Mouse (Mus musculus) thymus, postnatal 0 days (tissue): ENCODE measurements around the gene H2-T23. TPM values are rescaled to one million over a fixed set of nuclear protein-coding genes. Genes with fewer than 3 reads are reported as not detected.
A peak's percentile ranks its signal among the peaks of the same experiment; 100 is the strongest.
"Not testable (repeated sequence)": the region's sequence is repeated elsewhere in the genome, so short reads cannot be mapped to it uniquely, and the experiment has no call there.

Source experiments
- DNase-seq: peaks from one replicate; pipeline ENCODE4 v3.0.0-alpha.2; 2015; ENCODE audit warnings: low spot score
- polyA plus RNA-seq: library from polyadenylated mRNA; unstranded; fragments of >200 nt; fragmentation: Nextera tagmentation; extraction: Ambion mirVana; gene quantifications from 2 replicates; pipeline ENCODE4 v1.2.1, GENCODE M21; 2015

Gene H2-T23
- 136 and 163 TPM in 2 replicates for polyA plus RNA-seq

DNA sequence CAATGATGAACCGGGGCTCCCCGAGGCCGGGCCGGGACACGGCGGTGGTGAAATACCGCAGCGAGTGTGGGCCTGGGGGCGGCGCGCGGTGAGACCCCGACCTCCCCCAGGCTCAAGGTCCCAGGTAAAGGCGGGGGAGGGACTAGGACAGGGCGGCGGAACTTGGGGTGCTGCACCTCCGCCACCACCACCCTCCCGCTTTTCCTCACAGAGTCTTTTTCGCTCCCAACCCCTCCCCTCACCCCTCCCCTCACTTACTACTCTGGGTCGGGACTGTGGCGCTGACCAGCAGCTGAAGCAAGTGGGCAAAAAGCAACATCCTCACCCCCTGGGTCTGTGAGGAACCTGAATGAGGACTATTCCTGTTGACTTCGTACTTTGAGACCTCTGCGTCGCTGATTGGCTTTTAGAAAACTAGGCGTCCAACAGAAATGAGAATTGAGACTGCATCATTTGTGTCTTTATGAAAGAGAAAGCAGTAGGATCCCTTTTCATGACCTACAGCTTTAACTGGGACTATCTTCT is at the start of gene H2-T23:
TSS of gene H2-T23 (minus strand) at position 505 of the 525 bp plus-strand sequence.
- DNase-seq = peak; percentile 83

DNA sequence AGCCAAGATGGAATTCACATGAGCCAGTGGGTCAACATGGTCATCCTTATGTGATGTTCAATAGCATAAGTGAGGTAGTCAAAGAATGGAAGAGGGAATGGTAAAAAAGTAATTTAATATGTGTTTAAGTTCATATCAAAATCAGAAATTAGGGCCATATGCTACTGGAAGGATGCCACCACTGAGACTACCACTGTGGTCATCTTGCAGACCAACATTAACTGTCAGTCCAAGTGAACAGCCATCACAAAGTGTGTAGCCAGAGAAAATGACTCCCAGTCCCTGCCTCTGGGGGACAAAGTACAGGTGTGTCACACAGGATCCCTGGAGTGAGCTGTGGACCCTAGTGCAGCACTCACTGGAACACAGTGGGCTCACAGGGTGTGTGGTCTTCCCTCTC is 49.2 kb upstream of the H2-T23 start:
- not testable (repeated sequence) for DNase-seq

DNA sequence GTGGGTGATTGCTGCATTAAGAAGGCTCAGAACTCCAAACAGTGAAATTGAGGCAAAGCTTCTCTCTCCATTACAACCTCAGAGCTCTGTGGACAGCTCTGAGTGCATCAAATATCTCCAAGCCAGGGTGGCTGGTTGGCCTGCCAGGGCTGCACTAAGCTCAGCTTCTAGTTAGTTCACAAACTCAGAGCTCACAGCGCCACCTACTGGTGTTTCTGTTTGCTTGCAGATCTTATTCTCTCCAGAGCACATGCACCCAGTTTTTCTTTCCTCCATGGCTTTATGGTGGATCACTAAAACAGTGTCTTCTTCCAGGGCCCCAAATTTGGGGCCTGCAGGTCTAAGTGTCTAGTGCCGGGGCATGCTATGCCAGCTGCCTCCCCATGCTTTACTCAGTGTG is 28.2 kb upstream of the H2-T23 start:
- peak; percentile 87 for DNase-seq

DNA sequence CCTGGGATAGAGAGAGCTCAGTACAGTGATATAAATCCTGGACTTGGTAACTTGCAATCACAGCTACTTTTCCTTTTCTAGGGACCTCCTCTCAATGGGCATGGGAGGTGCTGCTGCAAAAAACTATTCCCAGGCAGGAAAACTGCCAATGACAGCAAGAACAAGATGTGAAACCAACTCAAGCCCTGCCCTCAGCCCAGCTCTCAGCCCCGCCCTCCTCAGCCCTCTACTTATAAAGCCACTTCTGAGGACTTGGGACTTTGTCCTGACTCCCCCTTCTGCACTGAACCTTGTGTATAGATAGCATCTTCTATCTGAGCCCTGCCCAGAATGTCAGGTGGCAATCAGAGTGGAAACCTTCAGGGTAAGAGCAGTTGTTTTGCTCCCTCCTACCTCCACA is 25.7 kb upstream of the H2-T23 start, which contains the start of gene Gm11127:
TSS of gene Gm11127 (minus strand) at position 10 of the 400 bp plus-strand sequence.
- not testable (repeated sequence) for DNase-seq

- not testable (repeated sequence) for DNase-seq
Measured at GRCm38 (mm10) chr17:36057927-36058326, 25.3 kb upstream of the H2-T23 start.

DNA sequence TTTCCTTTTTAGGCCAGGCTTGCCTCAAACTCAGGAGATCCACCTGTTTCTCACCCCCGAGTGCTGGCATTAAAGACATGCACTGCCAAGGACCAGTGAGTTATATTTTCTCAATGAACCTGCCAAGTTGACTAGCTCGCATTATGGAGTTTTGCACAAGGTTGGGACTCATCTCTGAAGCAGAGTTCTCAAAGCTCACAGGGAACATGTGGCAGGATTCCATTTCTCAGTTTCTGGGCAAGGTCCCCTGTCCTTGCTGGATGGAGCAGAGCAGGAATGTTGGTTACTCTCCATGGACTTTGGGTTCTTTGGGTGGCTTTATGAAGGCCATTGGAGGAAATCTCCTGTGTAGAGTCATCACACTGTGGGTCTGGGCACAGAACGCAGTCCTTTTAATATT is 10.6 kb upstream of the H2-T23 start:
- DNase-seq = no peak

- DNase-seq = peak; percentile 95
Measured at GRCm38 (mm10) chr17:36042610-36043169, 10.0 kb upstream of the H2-T23 start, which contains the start of the genes H2-T22 and Gm6034. H2-T22 (minus strand) TSS chr17:36042747. Gm6034 (plus strand) TSS chr17:36042961.

GRCm38 (mm10) chr17:36042055-36042454 is 9.4 kb upstream of the H2-T23 start:
- not testable (repeated sequence) for DNase-seq

DNA sequence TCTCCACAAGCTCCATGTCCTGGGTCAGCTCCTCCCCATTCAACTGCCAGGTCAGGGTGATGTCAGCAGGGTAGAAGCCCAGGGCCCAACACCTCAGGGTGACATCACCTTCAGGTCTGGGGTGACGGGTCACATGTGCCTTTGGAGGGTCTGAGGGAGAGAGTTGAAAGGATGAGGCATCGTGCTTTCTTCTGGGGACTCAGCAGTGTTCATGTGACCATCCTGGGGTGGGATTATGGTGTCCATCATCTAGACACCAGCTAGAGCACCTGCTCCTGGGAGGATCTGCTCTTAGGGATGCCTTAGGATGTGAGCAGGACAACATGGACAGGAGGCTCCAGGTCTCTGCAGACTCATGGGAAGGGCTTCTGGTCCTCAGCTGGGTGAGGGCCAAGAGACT is 7.9 kb upstream of the H2-T23 start:
- DNase-seq = not testable (repeated sequence)

DNA sequence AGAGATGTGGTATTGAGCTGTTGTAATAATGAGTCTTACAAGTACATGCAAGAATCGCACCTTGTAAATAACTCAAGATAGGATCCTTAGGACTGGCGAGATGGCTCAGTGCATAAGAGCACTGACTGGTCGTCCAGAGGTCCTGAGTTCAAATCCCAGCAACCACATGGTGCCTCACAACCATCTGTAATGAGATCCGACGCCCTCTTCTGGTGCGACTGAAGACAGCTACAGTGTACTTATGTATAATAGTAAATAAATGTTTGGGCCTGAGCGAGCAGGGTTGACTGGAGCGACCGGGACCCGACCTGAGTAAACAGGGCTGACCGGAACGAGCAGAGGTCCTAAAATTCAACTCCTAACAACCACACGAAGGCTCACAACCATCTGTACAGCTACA is 3.5 kb upstream of the H2-T23 start:
- not testable (repeated sequence) for DNase-seq

GRCm38 (mm10) chr17:36035010-36035638 is 2.5 kb upstream of the H2-T23 start:
- peak; percentile 65 for DNase-seq

GRCm38 (mm10) chr17:36034524-36034923 is 1.9 kb upstream of the H2-T23 start:
- not testable (repeated sequence) for DNase-seq

DNA sequence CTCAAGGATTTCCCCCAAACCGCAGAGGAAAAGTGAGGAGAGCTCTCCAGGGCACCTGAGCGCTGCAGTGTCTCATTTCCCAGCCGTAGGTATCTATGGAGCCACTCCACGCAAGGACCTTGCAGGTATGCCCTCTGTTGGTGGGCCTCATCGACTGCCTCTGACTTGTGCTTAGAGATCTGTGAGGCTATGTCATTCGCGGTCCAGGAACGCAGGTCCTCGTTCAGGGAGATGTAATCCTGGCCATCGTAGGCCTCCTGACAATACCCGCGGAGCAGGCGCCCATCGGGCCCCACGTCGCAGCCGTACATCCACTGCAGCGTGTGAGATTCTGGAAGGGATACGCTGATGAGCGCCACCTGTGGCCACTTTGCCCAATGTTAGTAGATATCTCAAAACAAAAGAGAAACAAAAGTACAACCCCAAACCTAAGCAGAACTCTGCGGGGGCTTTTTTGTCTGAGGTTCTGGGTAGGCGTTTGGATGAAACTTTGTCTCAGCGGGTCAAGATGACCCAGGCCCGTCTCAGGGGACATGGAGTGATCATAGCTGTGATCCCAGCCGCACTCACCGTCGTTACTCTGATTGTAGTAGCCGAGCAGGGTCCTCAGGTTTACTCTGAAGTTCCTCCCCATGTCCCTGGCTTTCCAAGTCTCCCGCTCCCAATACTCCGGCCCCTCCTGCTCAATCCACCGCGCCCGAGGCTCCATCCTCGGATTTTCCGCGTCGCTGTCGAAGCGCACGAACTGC is 898 bp downstream of the H2-T23 start:
- DNase-seq = peak; percentile 55

GRCm38 (mm10) chr17:36030703-36031582 is 1.7 kb downstream of the H2-T23 start:
- DNase-seq = not testable (repeated sequence)

DNA sequence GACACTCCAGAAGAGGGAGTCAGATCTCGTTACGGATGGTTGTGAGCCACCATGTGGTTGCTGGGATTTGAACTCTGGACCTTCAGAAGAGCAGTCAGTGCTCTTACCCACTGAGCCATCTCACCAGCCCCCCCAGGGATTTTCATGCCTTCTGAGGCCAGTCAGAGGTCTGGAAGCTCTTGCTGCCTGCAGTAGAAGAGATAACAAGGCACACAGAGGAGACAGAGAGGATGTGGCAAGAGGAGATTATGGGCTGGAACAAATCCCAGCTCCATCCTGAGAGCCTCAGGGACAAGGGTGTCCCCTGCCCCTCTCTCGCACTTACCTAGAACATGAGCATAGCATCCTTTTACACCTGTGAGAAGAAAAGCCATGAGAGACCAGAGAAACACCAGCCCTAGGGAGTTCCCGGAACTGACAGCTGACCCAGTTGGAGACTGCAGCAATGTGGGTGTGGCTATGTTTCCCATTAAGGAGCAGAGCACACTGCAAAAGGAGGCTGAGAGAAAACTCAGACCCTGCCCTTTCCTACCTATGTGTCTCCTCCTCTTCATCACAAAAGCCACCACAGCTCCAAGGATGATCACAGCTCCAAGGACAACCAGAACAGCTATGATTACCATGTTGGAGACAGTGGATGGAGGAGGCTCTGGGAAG is 2.5 kb downstream of the H2-T23 start:
- not testable (repeated sequence) for DNase-seq

GRCm38 (mm10) chr17:36028879-36029619 is 3.6 kb downstream of the H2-T23 start:
- DNase-seq = no peak

DNA sequence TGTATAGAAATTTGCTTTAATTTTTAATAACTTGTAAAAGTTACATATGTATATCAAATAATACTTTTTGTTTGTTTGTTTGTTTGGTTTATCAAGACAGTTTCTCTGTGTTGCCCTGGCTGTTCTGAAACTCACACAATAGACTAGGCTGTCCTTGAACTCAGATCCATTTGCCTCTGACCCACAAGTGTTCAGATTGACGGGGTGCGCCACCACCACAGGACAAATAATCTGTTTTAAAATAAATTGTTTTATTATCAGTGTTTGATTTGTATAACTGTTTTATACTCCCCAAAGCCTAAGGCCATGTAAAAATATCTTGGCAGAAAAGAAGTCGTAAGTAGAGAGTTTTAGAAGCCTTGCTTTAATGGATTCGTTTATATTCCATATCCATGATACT is 5.0 kb downstream of the H2-T23 start:
- DNase-seq = no peak

DNA sequence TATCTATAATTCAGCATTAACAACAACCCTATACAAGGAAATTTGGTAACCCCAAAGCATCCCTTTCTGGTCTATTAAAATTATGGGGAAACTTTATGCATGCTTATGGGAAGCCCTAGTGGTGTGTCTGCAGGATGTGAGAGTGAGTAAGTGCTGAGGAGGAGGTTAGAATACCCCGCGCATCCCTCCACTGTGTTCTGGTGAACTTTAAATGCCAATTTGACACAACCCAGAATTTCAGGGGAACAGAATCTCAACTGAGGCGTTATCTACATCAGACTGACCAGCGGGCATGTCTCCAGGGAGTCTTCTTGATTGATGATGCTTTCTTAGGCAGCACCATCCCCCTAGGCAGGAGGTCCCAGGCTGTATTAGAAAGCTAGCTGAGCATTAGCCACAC is 6.8 kb downstream of the H2-T23 start:
- no peak for DNase-seq

- DNase-seq = no peak
Measured at GRCm38 (mm10) chr17:36025197-36025596, 7.5 kb downstream of the H2-T23 start.
